Mouse (Mus musculus): ENCODE data around the gene Rnd2.
"Not testable (repeated sequence)": the region's sequence is repeated elsewhere in the genome, so short reads cannot be mapped to it uniquely, and the experiment has no call there.

The Rnd2 gene

GRCm38 (mm10) chr11:101470206-101470605 is 5.4 kb downstream of the Rnd2 start:
- no peak for DNase-seq

DNA sequence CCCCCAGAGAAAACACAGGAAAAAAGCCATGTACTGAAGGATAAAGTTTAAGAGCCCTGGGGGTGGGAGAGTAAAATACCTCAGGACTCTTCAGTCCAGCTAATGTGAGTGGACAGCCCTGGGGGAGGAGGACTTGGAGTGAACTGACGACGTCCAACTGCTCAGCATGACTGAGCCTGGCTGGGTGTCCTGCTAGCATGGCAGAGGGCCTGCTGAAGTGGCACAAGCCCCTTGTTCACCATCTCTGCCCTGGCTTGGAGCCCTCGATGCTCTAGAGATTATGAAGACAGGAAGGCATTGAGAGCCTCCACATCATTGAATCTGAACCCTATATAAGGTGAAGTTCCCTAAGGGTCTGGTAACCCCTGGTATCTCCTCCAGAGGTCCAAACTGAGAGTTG is 7.1 kb downstream of the Rnd2 start:
- no peak for DNase-seq

DNA sequence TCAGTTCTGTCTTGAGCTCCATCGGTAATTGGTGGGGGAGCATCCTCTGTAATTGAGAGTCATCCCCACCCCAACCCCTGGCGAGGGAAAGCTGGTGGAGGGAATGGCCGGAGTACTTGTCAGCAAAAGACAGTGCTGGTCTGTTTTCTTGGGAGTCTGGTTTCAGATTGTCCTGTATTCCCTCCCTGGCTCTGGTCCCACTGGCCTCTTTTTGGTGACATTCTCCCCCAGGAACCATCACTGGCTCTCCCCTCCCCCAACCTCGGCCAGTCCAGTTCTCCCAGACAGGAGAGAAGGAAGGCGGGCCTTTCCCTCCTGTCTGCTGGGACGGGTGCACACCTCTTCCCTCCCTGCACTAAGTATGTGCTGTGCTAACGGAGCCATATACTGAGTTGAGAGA is 7.5 kb downstream of the Rnd2 start:
- DNase-seq, result no peak

DNA sequence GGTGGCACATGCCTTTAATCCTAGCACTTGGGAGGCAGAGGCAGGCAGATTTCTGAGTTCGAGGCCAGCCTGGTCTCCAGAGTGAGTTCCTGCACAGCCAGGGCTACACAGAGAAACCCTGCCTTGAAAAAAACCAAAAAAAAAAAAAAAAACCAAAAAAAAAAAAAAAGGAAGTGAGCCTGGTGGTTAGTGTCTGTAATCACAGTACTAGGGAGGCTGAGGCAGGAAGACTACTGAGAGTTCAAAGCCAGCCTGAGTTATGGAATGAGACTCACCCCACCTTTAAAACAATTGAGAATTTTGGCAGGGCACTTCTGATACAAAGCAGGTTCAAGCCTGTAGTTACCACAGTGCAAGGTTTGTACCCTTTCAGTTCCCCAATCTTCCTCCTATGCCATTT is 8.9 kb downstream of the Rnd2 start:
- not testable (repeated sequence) for DNase-seq

- DNase-seq, result no peak
Measured at GRCm38 (mm10) chr11:101474298-101474697, 9.5 kb downstream of the Rnd2 start.

GRCm38 (mm10) chr11:101476361-101476760 is 11.6 kb downstream of the Rnd2 start:
- DNase-seq, result not testable (repeated sequence)

DNA sequence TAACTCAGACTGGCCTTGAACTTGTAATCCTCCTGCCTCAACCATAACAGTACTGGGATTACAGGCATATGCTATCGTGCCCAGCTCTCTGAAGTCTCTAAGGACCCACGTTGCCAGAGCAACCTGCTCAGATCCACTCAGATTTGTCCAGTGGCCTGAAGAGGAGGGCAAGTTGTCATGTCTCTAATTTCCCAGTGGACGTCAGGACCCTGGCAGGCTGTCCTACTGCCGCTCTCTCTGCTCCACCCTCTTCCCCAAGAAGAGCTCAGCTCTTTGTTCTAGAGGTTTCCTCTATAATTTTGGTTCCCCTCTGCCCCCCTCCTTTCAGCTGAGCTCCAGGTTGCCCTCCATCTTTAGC is 12.4 kb downstream of the Rnd2 start:
- no peak for DNase-seq

- DNase-seq, result no peak
Measured at GRCm38 (mm10) chr11:101477552-101478211, 12.9 kb downstream of the Rnd2 start.

DNA sequence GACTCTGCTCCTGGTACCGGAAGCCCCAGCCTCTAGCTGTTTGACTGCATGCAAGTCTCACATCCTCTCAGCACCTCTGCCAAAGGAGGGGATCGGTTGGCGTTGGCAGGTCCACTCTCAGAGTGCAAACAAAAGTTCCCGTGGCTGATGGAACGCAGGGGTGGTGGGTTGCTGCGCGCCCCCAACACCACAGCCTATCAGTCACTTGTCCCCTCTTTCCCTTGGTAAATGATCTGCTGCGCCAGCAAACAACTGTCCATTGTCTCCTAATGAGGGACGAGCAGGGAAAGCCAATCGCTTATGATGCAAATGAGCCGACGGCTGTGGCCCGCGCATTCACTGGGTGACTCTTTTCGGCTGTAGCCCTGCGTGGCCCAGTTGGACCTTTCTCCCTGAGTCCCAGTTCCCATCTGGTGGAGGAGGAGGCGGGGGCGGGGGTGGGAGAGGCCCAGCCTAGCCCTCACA is 14.4 kb downstream of the Rnd2 start:
- no peak for DNase-seq

GRCm38 (mm10) chr11:101480912-101481311 is 16.1 kb downstream of the Rnd2 start:
- no peak for DNase-seq

- DNase-seq, result no peak
Measured at GRCm38 (mm10) chr11:101483804-101484203, 19.0 kb downstream of the Rnd2 start.

DNA sequence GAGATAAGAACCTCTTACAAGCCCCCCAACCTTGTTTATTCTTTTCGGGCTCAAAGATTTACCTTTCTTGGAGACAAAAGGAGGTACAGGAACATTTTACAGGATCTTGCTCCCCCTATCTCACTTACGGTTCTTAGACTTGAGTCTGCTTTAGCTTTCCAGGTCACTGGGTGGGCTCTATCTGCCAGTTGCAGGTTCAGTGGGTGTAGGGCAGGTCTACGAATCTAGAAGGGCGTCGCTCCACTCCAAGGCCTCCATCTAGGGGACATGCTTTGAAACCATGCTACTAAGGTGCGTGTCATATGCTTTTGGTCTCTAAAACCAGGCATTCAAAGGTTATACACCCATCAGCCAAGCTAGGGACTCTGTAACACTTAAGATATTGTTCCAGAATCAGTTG is 19.4 kb downstream of the Rnd2 start:
- no peak for DNase-seq

- DNase-seq, result no peak
Measured at GRCm38 (mm10) chr11:101484814-101485213, 20.0 kb downstream of the Rnd2 start.

DNA sequence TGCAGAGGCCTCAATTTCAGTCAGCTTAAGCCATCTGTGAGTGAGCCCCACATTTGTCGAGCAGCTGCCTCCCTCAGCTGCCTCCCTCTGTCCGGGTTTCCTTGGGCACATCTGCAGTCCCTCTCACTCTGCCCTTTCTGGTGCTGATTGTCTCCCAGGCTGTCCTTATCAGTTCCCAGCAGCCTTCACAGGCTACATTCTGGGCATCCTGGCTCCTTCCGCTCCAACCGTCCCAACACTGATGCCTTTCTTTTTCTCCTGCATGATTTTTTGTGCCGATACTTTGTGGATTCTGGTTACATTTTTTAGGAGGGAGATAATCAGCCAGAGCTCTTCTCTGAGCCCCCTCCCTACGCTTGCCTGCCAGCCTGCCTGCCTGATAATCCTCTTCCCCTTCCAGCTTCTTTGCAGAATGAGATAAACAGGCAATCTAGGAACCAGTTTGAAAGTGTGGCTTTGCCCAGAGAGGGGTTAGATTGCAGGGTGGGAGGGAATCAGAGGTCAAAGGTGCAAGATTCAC is 20.8 kb downstream of the Rnd2 start:
- DNase-seq, result no peak

GRCm38 (mm10) chr11:101486126-101486525 is 21.3 kb downstream of the Rnd2 start:
- DNase-seq, result no peak

DNA sequence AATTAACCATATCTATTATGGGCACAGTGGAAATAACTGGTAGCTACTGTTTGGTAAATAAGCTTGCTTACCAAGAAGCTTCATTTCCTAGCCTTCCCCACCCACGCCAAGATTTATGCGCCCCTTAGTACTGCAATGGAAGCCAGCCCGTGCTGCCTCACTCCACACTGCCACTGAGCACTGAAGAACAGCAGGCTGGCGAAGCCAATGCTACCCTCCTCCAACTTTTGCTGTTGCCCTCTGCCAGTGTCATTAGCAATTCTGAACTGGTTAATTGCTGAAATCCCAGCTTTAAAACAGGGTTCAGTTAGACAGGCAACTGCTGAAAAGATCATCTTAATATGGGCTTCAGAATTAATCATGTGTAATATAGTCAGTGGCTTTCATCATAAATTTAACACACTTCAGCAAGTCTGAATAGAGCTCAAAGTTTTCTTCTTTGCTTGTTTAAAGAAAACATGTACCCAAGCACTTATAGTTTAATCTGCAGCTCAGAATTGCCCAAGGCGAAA is 41.5 kb downstream of the Rnd2 start:
- no peak for DNase-seq

DNA sequence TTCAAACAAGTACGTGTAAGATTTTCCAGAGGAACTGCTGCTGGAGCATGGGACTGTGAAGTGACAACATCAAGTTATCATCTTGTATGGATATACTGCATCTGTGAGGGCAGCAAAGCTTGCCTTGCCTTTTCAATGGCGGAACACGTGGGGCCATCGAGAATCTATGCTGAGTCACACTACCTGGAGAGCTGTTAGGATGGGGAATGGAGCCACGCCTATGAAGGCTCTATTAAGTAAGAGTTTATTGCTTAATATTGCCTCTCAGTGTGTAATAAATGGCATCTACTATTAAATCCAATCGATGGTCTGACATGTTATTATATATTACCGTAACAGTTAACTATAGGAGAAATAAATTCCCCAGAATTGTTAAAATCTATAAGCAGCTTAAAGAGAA is 42.3 kb downstream of the Rnd2 start:
- DNase-seq, result no peak

- no peak for DNase-seq
Measured at GRCm38 (mm10) chr11:101518937-101519336, 54.1 kb downstream of the Rnd2 start.

DNA sequence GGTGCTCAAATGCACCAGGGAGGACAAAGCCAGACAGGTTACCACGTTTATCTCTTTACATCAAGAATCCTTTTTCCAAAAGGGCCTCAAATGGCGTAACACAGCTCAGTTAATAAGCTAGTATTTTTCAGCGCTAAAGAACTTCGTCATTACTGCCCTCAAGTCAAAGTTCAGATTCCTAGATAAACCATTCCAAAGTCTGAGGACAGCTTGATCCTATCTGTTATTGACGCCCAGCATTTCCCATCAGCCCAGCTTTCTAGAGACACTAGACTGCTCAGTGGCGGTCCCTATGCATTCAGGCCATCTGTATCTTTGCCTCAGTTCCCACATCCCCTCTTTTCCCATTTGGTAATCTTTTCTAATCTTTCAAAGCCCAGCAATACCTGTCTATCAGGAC is 54.6 kb downstream of the Rnd2 start:
- no peak for DNase-seq

Data from kidney, postnatal 14 days (tissue).